Mouse (Mus musculus): ENCODE measurements at regions not wholly inside any gene's neighbourhood (a gene's known extent, or its start where the extent isn't known, plus 50 kb on each side); places are given as distances from the start of the nearest gene placed in this dataset.

DNA sequence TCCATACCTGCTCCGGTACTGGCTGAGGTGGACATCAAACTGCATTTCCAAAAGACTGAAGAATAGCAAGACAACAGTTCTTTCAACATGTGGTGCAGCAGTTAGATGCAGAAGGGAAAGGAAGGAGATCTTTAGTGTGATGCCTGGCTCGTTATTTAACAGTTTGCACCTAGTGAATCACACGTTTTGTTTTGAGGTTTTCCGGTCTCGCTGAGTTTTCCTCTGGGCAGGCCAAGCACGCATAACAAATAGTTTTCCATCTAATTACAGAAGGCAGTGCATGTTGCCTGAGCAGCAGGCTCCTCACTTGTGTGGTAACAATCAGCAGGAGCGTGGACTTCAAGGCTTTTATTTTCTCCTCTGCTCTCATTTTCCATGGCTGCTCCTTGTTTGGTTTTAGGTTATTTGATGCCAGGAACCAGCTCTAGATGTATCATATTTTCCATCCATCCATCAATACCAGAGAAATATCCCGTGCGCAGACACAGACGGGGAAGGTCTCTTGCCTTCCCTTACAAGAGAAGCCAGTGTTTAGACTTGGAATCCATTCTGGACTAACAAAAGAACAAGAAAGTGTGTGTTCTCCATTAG is 199.6 kb upstream of the Ccdc122 start:
- H3K4me3 ChIP-seq (ENCODE audit: insufficient read depth, low read depth, low read length), result no peak overlapping the region
- no peaks in the 10 kb centered on the region for H3K4me1 ChIP-seq (ENCODE audit: control insufficient read depth, insufficient read depth, insufficient read length, low read length)
- H3K27ac ChIP-seq (replicated peaks; ENCODE audit: low read depth, low read length), result no peak overlapping the region

DNA sequence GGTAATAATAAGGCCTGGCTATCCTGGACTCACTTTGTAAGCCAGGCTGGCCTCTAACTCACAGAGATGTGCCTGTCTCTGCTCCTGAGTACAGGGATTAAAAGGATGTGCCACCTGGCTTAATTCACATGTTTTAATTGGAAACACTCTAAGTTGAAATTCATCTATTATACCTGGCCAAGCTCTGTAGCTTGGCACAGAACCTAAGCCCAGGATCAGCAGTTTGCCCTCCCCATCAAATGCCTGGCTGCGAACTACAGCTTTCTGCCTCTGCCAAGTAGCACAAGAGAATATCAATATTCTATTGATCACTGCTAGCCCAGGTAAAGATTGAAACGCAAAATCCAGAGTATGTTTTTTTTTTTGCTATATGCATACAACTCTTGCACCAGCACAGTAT is 200.3 kb upstream of the Ccdc122 start:
- Histone ChIP-seq H3K4me3 (ENCODE audit: insufficient read depth, low read depth, low read length) (no peak overlapping the region), H3K27ac (replicated peaks; ENCODE audit: low read depth, low read length) (no peak overlapping the region), H3K4me1 (ENCODE audit: control insufficient read depth, insufficient read depth, insufficient read length, low read length) (no peaks in the 10 kb centered on the region)

DNA sequence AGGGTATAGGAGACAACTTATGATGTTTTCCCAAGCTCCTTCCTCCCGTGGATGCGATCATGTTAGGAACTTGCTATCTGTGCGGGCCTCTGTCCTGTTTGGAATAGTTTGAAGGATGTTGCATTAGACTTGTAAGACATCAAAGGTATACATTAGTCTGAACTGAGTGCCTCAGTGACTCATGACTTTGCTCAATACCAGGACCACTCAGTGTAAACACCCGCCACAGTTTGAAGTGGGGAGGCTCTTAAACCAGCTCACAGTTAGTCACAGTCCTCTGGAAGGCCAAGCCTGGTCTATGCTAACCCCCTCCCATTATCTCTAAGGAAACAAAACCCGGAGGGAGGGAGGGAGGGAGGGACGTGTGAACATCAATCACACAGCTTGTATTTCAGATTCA is 202.5 kb upstream of the Ccdc122 start:
- no peak overlapping the region for H3K27ac ChIP-seq (replicated peaks; ENCODE audit: low read depth, low read length)
- no peaks in the 10 kb centered on the region for H3K4me1 ChIP-seq (ENCODE audit: control insufficient read depth, insufficient read depth, insufficient read length, low read length)
- H3K4me3 ChIP-seq (ENCODE audit: insufficient read depth, low read depth, low read length), result no peak overlapping the region

DNA sequence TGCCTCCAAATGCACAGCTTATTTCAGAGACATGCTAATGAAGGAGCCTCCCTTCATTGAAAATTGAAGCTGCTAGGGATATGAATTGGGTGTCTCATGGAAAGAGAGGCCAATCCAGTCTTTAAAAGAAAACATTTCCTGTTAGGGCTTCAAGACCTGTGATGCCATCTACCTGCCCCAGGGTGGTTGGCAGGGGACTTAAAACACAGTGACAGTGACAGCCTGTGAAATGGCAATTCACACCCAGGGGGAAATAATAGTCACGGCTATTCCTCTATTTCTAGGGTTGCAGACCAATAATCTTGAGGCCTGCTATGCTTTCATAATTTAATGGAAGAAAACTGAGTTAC is 207.4 kb upstream of the Ccdc122 start:
- H3K4me1 ChIP-seq (ENCODE audit: control insufficient read depth, insufficient read depth, insufficient read length, low read length), result peaks cover 3% of the 10 kb centered on the region; the same call in 1 of the 2 replicates
- no peak overlapping the region for H3K27ac ChIP-seq (replicated peaks; ENCODE audit: low read depth, low read length)
- no peak overlapping the region for H3K4me3 ChIP-seq (ENCODE audit: insufficient read depth, low read depth, low read length)

DNA sequence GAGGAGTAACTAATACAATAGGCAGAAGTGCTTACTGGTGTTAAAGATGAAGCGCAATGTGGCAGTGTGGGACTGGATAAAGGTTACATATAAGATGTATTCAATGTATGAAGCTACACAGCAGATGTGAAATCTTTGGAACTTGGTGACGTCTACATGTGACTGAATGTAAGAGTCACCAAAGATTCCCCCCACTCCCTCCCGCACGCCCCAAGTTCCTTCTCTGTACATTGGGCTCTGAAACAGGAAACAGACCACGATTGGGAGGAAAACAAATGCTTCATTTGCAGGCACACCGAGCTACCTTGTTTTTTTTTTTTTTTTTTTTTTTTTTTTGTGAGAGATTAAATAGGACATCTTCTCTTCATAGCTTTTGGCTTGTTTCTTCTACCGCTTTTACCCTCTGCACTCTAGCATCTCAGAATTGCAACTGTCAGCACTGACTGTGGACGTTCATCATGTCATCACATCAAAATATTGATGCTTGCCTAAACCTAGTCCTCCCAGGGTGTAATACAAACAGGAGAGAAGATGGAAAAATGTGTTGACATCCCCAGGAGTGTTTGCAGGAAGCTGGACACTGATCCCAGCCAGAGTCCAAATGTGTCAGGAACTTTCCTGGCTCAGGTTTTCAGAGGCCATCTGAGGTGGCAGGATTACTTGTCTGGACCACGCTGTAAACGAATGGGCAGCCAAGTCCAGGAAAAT is 208.0 kb upstream of the Ccdc122 start:
- H3K4me1 ChIP-seq (ENCODE audit: control insufficient read depth, insufficient read depth, insufficient read length, low read length), result peaks cover 3% of the 10 kb centered on the region; the same call in 1 of the 2 replicates
- H3K27ac ChIP-seq (replicated peaks; ENCODE audit: low read depth, low read length), result no peak overlapping the region

DNA sequence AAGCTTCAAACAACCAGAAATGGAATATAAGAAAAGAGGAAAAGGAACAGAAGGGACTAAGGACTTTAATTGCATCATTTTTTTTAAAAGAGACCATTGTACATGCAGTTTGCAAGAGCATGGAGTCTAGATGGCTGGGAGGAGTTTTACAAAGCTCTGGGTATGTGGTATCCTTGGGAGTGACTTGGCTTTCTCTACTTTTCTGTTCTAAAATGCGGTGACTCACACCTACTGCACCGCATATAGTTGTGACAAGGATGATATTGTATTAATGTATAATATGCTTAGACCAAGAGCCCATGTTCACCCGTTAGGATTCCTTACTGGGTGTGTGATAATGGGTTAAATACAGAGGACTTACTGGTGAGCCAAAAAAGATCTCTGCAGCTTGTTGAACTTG is 212.5 kb upstream of the Ccdc122 start:
- Histone ChIP-seq H3K4me1 (ENCODE audit: control insufficient read depth, insufficient read depth, insufficient read length, low read length) (peaks cover 16% of the 10 kb centered on the region), H3K4me3 (ENCODE audit: insufficient read depth, low read depth, low read length) (no peak overlapping the region), H3K27ac (replicated peaks; ENCODE audit: low read depth, low read length) (no peak overlapping the region)

More for the DNA sequence above, 208.0 kb upstream of the Ccdc122 start:
- H3K4me3 ChIP-seq (ENCODE audit: insufficient read depth, low read depth, low read length), result no peak overlapping the region

DNA sequence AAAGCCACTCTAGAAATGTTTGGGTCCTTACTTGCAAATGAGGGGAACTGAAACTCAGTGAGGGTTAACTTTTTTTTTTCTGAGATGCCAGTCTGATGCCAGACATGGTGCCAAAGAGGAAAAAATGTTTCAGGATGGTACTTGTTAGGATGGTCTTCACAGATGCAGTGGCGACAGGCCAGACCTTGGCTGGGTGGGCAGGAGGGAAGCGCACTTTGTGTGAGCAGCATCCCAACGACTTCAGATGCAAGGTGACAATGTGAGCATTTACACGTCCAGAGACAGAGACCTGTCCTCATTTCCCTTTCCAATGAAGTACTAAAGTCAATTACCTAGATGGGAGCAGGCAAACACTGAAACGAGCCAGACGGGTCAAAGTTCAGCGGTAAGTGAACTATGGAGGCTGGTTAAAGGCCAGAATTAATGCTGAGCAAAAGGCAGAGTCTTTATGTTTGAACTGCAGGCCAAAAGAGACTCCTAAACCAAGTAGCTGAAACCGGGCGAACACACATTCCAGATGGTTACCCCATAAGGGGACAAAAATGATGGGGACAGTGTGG is 213.7 kb upstream of the Ccdc122 start:
- peaks cover 24% of the 10 kb centered on the region for H3K4me1 ChIP-seq (ENCODE audit: control insufficient read depth, insufficient read depth, insufficient read length, low read length)
- H3K27ac ChIP-seq (replicated peaks; ENCODE audit: low read depth, low read length), result no peak overlapping the region
- no peak overlapping the region for H3K4me3 ChIP-seq (ENCODE audit: insufficient read depth, low read depth, low read length)

DNA sequence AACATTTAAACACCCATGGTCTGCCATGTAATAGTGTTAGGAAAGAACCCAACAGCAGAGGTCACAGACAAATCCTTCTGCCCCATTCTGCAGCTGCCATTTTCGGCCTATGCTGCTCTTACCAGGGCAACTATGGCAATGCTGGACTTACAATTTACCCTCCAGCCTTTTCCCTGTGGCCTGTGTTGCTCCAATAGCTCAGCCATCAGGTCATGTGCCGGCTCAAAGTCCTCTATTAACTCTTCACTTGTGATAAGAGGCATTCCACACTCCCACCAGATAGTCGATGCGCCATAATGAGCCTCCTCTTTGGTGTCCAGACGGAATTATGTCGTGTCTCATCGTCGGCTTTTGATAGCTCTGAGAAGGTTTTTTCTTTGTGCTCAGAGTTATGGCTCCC is 214.7 kb upstream of the Ccdc122 start:
- H3K4me1 ChIP-seq (ENCODE audit: control insufficient read depth, insufficient read depth, insufficient read length, low read length), result peaks cover 27% of the 10 kb centered on the region
- H3K4me3 ChIP-seq (ENCODE audit: insufficient read depth, low read depth, low read length), result no peak overlapping the region
- H3K27ac ChIP-seq (replicated peaks; ENCODE audit: low read depth, low read length), result no peak overlapping the region

DNA sequence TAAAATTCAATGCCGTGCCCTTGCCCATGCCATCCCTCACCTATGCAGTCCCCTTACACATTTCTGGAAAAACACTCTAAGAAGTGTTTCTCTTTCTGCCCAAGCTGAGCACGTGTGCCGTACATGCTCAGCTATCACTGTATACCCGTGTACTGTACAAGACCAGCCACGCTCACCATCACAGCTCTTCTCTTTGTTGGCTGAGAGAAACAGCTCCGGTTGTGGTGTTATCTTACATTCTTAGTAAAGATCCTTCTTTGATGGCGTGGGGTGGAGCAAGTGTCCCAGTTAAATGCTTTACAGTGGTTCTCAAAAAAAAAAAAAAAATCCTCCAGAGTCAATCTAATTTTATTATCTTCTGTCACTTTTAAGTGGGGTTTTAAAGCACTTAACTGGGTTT is 215.1 kb upstream of the Ccdc122 start:
- H3K27ac ChIP-seq (replicated peaks; ENCODE audit: low read depth, low read length), result no peak overlapping the region

DNA sequence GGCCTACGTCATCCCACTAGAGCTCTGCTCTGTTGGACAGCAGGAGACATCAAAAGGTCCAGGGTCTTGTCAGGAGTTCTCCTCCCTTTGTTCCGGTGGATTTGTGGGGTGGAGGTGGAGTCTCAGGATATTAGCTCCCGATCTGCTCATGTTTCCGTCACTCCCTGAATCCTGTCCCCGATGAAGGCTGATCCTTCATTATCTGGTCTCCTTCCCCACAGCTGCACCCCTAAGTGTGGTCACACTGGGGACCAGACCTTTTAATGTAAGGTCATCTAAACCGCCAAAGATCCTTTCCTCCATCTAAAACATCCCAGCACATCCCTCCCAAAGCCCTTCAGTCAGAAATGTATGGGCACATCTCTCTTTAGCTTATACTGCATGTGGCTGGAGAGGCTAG is 215.6 kb upstream of the Ccdc122 start:
- H3K4me3 ChIP-seq (ENCODE audit: insufficient read depth, low read depth, low read length), result no peak overlapping the region
- H3K27ac ChIP-seq (replicated peaks; ENCODE audit: low read depth, low read length), result peak overlapping the region; percentile 87; the same call in 1 of the 2 replicates
- peaks cover 27% of the 10 kb centered on the region for H3K4me1 ChIP-seq (ENCODE audit: control insufficient read depth, insufficient read depth, insufficient read length, low read length)

More for the DNA sequence above, 215.1 kb upstream of the Ccdc122 start:
- H3K4me1 ChIP-seq (ENCODE audit: control insufficient read depth, insufficient read depth, insufficient read length, low read length), result peaks cover 27% of the 10 kb centered on the region
- no peak overlapping the region for H3K4me3 ChIP-seq (ENCODE audit: insufficient read depth, low read depth, low read length)

DNA sequence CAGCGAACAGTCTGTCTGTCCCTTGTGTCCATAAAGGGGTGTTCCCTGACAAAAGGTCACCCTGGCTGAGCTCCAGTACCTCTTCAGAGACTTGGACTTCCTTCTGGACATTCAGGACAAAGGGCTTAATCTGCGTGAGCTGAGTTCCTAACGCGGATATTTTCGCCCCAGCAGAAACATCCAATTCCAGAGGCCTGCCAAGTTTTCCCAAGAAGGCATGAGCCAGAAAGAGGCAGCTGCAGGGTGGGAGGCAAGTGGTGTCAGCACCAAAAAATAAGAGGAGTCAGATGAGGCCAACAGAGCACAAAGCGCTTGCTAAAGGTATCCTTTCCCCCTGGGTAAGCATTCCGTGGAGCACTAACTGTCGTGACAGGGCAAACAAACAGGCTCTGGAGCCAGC is 216.9 kb upstream of the Ccdc122 start:
- Histone ChIP-seq H3K4me1 (ENCODE audit: control insufficient read depth, insufficient read depth, insufficient read length, low read length) (peaks cover 27% of the 10 kb centered on the region), H3K4me3 (ENCODE audit: insufficient read depth, low read depth, low read length) (no peak overlapping the region), H3K27ac (replicated peaks; ENCODE audit: low read depth, low read length) (peak overlapping the region; percentile 87)

DNA sequence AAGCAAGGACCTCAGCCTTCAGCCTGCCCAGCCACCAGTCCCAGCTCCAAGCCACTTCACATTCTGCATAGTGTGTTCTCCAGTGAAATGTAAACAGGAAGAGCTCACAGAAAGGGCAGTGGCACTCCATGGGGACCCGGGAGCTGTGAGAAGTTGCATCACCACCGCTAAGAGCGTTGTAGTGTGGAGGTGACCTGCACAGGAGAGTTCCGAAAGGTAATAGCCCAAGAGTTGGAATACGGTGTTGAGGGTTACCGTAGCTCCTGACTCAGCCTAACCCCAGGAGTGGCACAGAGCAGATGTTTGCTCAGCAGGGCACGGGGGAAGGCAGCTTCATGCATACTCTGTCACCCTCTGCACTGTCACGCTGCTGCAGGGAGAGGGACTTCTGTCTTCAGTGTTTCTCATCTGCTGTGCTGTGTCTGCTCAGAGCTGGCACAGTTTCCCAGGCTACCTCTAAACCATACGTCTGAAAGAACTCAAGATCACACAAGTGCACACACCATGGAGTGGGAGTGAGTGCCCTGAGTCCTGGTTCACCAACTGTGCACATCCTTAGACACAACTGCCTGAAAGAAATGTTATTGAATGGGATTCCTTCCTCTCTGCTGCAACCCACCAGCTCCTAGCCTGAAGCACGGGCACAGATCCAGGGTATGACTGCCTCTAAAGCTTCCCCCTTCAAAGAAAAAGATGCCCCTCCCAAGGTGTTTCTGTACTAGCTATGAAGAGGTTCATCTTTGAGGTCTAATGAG is 218.1 kb upstream of the Ccdc122 start:
- Histone ChIP-seq H3K4me1 (ENCODE audit: control insufficient read depth, insufficient read depth, insufficient read length, low read length) (peaks cover 27% of the 10 kb centered on the region), H3K4me3 (ENCODE audit: insufficient read depth, low read depth, low read length) (no peak overlapping the region), H3K27ac (replicated peaks; ENCODE audit: low read depth, low read length) (peak overlapping the region; percentile 92)

DNA sequence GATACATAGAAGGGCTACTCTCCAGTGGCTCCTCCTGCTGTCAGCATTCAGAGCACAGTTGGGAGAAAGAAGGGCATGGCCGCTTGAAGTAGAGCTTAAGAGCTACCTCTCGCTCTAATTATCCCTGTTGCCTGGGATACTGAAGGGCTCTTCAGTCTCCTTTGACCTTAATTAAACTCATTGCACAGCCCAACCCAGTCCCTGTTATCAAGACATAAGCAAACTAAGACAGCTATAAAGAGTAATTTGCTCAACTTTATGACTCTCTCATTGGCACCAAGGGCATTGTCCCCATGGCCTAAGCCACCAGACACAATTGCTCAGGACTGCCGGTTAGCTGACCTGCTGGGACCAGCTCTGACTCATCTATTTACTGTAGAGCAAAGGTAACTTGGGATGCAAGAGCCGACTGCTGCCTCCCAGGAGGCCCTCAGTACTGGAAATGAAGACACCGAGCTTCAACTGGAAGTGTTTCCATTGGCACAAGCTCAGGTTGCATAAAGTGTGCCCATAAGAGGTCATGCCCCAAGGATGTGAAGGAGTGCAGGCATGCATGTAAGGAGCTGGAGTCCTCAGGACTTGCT is 219.3 kb upstream of the Ccdc122 start:
- Histone ChIP-seq H3K4me3 (ENCODE audit: insufficient read depth, low read depth, low read length) (no peak overlapping the region), H3K27ac (replicated peaks; ENCODE audit: low read depth, low read length) (peak overlapping the region; percentile 49), H3K4me1 (ENCODE audit: control insufficient read depth, insufficient read depth, insufficient read length, low read length) (peaks cover 23% of the 10 kb centered on the region)

DNA sequence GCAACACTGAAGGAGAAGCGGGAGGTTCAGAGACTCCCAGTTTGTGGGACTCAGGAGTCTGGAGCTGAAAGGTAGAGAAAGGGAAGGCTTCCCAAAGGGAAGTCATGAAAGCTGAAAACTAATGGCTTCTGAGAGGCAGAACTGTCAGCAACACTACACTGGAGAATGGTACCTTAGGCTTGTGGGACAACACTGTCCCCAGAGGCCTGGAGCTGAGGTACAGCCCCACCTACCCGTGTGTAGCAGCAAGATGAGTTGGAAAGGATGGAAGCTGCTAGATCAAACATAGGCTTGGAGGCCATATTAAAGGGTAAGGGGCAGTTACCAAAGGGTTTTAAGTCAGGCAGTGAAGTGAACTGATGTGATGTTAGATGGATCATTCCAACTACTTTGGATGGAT is 219.9 kb upstream of the Ccdc122 start:
- 0 out of 2 replicates have a peak overlapping the region, but pooled peaks have one; percentile 8 for H3K27ac ChIP-seq (replicated peaks; ENCODE audit: low read depth, low read length)
- peaks cover 23% of the 10 kb centered on the region for H3K4me1 ChIP-seq (ENCODE audit: control insufficient read depth, insufficient read depth, insufficient read length, low read length)
- no peak overlapping the region for H3K4me3 ChIP-seq (ENCODE audit: insufficient read depth, low read depth, low read length)

Measured in brown adipose tissue, adult 24 weeks (tissue).